Mouse (Mus musculus) heart, postnatal 10 days (tissue): ENCODE results near the gene Plekhm3. TPM values are rescaled to one million over a fixed set of nuclear protein-coding genes. Genes with fewer than 3 reads are reported as not detected.

Experiments
- DNase-seq, 2 experiments: peaks; one replicate each; pipeline ENCODE4 v3.0.0; 2021
- intact Hi-C: fragments of 180-260 bp; cut with DNase I; formaldehyde crosslinking; loops from one replicate; pipeline ENCODE4 v1.15.1; 2025
- total RNA-seq, 2 experiments: library from RNA; stranded (reverse); gene quantifications; 2 replicates each; pipeline ENCODE4 v1.2.3; 2021

Gene Plekhm3
- total RNA-seq, 2 experiments from 2014 or later: 8.8 to 10.7 TPM

DNA sequence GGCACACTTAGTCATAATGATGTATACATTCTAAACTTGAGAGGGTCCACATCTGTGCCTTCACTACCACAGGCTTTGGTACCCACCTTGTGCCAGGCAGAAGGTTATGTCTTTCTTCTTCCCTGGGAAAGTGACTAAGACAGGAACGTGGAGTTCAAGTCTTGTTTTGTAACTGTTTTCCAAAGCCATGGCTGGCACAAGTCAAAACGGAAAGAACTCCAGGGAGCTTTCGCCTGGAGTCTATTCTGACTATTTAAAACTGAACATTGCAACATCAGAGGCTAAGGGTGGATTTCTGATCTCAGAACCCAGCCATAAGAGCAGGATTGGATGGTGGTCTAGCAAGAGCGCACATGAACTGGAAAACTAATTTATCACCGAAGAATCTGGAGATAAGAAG is 120.0 kb downstream of the Plekhm3 start:
- intact Hi-C loops: no loop called here
- no peak for DNase-seq

DNA sequence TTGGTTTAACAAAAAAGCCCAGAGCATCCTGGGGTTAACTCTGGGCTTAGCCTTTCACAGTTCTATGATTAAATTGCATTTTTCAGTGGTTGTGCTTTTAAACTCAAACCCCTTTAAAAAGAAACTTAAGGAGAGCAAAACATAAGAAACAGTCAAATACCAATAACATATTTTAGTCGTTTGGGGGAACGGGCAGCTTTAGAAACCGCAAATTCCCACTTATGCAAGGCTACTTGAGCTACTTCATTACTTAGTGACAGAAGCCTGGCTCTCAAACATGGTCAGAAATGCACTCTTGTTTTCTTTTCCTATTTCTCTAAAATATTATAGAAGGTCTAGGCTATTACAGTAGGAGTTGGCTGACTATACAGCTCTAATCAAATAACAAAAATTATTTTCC is 120.5 kb downstream of the Plekhm3 start:
- intact Hi-C loops: no loop called here
- no peak for DNase-seq

DNA sequence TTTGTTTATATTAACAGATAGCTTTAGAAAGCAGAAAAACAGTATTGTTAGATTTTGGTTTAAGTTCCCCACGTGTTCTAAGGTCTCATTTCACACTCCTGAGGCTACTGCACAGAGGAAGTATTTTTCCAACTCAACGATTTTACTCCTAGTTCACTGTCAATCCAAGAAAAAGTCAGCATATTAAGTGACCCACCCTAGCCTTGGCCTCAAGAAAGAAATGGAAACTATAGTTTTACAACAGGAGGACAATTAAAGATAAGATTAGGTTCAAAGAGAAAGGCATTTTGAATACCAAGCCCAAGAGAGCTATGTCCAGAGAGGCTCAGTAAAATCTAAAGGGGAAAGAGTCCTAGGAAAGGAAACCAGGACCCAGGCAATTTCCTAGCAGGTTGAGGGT is 125.1 kb downstream of the Plekhm3 start:
- DNase-seq: no peak
- intact Hi-C loops: no loop called here

DNA sequence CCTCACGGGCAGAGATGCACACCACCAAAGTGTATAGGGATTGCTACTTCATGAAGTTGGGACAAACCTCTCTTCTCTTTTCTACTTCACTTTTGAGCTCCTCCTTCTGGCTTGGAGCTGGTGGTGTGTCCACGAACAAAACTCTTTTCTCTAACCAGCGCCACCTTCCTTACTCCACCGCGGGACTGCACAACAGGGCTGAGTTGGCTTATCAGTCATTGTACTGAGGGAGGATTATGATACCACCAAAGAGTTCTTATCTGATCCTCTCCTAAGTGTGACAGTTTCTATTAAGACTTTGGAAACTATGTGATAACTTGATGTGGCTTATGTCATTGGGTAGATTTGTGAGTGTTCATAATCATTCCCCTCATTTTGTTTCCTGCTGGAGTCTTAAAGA is 129.2 kb downstream of the Plekhm3 start:
- intact Hi-C loops: no loop called here
- DNase-seq: no peak

DNA sequence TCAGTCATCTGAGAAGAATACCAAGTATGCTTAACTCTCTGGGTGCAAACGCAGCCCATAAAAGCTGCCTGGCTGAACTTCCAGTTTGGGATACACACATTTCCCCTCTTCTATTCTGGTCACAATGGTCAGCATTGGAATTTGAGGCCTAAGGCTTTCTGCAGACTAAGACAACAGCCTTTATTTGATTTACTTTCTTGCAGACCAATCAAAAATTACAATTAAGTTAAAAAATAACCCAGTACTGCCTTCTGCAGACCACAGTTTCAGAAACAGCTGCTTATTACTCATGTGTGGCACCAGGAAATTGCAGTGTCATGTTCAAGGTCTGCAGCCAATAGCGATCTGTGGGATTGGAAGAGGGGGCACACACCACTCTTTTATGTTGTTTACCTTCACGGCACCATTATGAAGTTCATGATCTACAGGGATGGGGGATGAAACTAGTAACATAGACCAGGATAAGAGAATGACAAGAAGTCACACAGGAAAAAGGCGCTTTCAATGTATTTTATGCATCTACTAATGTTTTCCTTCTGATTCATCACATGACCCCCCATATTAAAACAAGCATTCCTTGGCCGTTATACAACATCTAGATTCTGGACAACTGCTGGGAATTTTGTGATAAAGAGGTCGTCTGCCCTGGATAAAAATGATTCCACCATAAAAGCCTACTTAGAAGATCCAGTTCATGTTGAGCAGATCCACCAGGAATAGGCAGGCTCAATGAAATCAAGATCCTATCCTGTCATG is 130.1 kb downstream of the Plekhm3 start:
- no peak for DNase-seq

DNA sequence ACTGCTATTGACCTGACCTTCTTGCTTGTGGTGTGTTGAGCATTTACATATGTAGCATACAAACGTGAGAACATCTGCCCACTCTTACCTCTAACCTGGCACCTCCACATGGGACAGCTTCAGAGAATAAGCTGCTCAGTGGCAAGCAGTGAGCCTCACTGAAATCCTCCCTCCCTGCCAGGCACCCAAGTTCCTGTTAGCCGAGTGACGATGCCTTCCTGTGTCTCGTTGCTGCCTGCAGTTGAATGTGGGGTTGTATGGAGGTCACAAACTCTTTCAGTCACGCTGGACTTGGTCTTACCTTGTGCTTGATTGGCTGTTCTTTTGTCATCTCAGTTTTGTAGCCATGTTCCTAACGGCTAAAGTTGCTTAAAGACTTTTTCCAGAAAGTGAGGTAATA is 133.1 kb downstream of the Plekhm3 start:
- intact Hi-C loops: no loop called here
- no peak for DNase-seq

More for the DNA sequence above, 130.1 kb downstream of the Plekhm3 start:
- intact Hi-C loops: no loop called here

DNA sequence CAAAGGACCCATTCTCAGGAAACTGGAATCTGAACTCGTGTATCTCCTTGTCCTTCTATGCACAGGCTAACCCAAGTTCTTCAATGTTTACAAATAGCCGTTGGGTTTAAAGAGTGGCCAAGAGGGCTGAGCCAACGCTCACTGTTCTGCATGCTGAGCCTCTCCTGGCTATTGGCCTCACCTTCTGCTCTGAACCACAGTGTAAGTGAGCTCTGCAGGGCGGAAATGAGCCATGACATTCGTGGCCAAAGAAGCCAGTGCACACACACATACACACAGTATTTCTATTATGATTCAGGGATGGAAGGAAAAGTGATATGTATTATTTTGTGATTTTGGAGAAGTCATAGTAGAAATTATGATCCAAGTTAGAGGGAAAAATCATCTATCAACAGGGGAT is 138.9 kb downstream of the Plekhm3 start:
- no peak for DNase-seq
- intact Hi-C loops: no loop called here

DNA sequence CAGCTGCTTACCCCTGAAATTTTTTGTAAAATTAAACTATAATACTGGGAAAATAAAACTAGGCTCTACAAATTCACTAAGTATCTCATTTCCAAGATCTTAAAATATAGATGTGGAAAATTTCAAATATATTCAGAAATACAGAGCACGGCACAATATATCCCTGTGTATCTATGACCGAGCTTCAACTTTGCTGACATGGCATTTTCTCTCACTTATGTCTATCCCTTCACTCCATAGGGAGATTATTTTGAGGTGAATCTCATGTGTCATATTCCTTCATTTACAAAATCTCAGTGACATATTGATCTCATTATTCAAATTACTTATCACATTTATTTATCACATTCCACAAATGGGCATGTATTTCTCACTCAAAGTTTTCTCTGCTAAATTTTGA is 143.4 kb downstream of the Plekhm3 start:
- intact Hi-C loops: no loop called here
- no peak for DNase-seq

DNA sequence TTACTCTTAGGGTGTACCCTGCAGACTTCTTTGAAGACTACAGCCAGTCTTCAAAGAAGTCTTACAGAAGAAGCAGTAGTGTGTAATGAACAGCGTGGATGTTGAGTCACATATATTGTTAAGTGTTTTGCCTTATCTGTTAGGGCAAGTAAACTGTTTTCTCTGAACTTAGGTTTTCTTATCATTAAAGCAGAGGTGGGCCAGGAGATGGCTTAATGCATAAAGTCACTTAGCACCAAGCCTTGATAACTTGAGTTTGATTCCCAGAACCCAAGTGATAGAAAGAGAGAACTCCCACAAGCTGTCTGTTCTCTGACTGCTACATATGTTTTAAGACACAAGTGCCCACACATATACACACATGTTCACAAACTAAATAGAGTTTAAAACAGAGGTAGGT is 144.7 kb downstream of the Plekhm3 start:
- intact Hi-C loops: no loop called here
- DNase-seq: no peak

DNA sequence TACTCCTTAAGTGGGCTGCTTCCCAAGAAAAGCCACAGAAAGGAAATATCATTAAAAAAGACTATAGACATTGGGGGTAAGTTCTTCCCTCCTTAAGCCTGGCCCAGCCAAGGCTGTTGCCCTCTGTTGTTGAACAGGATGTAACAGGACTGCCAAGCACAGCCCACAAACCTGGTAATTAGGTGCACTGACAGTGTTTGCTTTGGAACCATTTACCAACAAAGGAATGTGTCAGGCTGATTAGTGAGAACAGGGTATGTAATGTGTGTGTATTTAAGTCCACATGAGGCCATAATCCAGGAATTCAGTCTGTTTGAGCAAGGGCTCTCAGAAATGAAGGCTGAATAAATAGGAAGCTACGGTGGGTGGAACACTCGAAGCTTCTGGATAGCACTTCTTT is 147.5 kb downstream of the Plekhm3 start:
- intact Hi-C loops: no loop called here
- peak; percentile 46 to 50 for DNase-seq

DNA sequence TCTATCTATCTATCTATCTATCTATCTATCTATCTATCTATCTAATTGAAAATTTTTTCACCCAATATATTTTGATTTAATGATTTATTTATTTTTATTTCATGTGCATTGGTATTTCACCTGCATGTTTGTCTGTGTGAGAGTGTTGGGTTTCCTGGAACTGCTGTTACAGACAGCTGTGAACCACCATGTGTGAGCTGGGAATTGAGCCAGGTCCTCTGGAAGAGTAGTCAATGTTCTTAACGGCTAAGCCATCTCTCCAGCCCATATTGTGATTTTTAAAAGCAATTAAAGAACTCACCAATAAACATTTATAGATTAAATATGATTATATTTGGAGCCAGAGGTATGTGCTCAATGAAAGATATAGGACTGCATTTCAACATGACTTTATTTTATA is 148.9 kb downstream of the Plekhm3 start:
- intact Hi-C loops: no loop called here
- peak in 1 of 2 experiments; percentile 49 for DNase-seq

DNA sequence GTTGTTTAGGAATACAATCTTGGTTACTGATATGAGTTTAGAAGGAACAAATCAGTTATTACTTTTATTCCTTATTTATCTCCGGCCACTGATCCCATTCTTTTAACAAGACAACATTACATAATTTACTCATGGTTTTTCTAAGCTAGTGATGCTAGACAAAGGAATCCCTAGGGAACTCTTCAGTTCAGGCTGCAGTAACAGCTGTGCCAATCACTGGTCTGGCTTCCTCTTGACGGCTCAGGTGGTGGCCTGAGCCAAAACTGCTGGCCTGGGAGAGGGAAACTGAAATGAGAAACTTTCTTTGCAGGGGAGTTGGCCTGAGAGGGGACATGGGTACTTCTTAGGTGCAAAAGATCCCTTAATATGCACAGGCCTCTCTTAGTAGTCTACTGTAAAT is 151.4 kb downstream of the Plekhm3 start:
- intact Hi-C loops: no loop called here
- DNase-seq: no peak

DNA sequence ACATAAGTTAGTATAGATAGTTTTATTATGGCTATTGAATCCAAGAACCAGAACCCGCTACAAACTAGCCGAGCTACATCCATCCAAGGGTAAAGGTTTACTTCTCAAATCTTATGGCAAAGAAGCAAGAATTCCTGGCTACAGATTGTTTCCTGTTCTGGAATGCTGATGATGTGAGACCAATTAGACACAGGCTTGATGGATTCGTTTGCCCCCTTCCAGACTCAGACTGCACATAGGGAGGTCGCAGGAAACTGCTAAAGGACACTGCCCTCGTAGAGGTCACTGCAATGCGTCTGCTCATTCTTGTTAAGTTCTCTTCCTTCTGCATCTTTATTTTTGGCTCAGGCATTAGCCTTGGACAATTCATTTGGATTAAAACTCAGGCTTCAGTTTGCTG is 154.0 kb downstream of the Plekhm3 start:
- intact Hi-C loops: no loop called here
- DNase-seq: no peak

DNA sequence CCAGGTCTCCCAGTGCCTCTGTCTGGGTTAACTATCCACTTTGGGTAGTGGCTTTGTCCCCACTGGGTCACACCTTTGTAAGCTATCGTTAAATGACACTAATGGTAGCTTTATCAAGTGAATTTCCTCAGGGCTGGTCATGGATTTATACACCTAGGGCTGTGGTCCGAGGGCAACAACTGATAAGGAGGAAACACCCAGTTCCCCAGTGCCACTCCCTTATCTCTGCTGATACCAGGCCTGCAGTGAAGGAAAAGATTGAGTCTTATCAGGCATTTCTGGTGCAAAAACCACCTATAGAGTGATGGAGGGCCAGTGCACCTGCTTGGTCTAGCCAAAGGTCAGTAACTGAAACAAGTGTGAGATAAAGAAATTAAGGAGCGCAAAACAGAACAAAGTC is 159.0 kb downstream of the Plekhm3 start:
- DNase-seq: no peak
- intact Hi-C loops: no loop called here

DNA sequence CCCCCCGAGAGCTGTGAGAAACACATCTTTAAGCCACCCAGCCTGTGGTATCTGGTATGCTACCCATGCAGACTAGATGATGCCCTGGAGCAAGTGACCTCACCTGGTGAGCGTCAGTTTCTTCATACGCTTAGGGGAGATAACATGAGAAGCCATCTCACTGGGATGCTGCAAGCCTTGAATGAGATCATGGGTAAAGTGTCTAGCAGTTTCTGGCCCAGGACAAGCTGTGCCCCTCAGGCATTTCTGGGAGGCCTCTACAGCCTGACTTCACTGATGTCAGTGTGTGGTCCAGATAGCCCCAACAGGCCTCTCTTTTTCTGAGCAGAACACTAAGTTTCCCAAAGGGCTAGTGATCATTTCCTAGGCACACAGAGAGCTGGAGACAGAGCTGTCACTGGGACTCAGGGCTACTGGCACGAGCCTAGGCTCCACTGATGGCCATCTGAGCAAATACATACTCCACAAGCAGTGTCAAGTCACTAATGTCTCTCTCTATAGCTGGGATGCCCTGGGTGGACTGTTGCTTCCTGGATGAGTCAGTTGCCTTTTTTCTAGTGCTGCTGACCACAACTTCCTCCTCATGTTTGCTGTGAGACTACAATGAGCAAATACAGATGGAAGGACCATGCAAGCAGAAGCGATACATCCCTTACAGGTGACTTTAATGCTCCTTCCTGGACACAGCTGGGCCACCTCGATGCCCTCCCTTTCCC is 159.6 kb downstream of the Plekhm3 start:
- no peak for DNase-seq
- intact Hi-C loops: no loop called here

DNA sequence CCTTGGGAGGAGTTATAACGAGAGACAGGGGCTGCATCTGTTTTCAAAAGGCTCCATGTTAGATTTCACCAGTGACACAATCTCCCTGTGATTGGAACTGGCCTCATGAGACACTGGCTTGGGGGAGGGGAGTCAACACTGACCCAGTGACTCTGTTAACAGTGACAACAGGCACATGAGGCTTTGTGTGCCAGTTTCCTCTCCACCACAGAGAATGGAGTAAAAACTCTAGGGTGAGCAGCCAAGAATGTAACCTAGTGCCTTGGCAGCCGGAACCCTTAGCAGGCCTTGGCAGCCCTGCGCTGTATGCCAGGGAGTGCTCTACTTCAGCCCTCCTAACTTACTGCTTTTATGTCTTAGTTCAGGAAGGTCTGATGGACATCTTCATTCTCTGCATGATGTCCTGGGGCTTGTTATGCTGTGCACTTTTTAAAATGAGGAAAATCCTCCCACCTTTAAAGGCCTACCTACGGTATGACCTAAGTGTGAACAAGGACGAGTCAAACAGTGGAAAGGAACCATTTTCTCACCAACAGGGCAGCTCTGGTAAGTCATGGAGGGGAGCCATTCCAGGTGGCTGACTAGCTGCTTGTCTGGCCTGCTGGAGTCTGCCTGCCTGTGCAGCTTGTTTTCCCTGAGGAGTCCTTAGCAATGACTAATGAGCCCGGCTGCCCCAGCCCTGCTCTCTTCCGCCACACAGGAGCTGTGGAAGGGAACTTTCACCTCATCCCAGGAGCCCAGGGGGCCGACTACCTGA is 161.2 kb downstream of the Plekhm3 start:
- DNase-seq: peak; percentile 76 to 83
- intact Hi-C loops: no loop called here

DNA sequence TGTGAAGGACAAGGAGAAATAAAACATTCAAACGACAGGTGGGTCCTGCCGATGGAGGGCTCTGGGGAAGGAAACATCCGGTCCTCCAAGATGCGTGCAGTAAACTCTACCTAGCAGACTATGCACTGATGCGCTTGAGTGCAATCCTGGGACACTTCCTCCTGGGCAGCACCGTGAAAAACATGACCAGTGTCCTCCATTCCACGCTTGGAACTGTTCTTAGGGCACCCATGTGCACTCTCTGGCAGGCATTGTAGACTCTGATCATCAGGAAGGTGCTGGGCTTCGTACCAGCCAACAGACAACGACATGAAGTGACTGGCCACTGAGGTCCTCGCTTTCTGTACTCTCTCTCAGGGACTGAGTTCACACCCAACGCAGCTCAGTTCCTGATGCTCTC is 162.5 kb downstream of the Plekhm3 start:
- intact Hi-C loops: loop anchor here (5.0 kb wide), 1 partner anchor 123 kb away; no protein-coding TSS in a partner anchor
- DNase-seq: no peak

DNA sequence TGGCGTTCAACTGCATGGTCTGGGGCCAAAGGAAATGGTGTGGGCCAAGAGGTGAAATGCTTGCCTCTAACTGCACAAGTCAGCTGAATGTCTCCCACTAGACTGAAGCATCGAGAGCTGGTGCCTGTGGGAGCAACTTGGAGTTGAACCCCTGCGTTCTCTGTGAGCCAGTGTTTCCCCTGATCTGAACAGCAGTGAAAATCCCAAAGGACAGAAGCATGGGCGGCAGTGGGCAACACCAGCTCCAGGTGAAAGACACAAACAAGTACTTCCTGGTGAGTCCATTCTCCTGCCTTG is 163.4 kb downstream of the Plekhm3 start:
- intact Hi-C loops: loop anchor here (2.0 to 5.0 kb wide), 2 partner anchors 54 to 124 kb away; no protein-coding TSS in a partner anchor
- no peak for DNase-seq

DNA sequence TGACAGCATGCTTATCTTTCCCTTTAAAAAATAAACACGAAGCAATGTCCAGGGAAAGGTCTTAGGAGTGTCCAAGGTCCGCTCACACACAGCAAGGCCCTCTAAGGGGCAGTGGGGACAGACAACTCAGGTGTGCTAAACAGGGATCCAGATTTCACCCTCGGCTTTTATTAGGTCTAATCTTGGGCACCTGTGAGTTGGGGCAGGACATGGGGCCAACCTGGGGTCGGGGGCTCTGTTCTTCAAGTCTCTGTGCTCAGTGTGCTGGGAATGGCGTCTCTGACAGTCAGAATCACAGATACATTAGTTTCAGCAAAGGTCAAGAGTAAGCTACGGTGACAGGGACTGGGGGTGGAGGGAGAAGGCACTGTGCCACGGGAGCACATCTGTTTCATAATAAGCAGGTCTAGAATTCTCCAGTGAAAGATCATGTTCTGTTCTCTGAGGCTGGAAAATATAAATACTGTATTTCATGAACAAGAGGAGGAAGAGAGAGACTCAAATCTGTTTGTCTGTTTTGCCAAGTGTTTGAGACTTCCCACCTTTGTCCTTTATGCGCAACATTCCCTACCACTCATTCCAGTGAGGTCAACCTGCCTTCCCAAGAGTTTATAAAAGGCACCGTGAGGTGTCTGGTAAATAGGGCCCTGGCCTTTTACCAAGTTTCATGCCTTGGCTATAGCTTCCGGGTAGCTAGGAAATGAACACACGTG is 163.9 kb downstream of the Plekhm3 start:
- DNase-seq: peak; percentile 66 to 70
- intact Hi-C loops: loop anchor here (2.0 to 5.0 kb wide), 2 partner anchors 54 to 125 kb away; no protein-coding TSS in a partner anchor

DNA sequence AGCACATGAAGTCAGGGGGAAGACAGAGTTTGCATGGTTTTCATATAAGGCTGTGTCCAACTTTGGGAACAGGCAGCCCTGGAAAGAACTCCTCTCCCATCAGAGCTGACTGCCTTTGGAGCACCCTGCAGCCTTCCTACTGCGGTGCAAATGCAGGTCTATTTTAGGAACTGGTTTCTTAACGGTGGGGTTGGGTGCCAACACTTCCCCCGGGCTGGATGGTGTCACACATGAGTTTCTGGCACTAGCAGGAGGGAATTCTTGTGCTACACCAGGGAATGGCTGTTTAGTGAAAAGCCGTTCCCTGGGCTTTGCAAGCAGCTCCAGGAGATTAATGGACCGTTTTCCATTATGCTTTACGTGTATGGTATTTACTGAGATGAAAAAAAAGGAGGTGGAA is 164.8 kb downstream of the Plekhm3 start:
- peak; percentile 85 for DNase-seq
- intact Hi-C loops: loop anchor here (2.0 to 5.0 kb wide), 2 partner anchors 53 to 125 kb away; no protein-coding TSS in a partner anchor
